Mouse (Mus musculus): ENCODE results near the gene Pcca.

DNA sequence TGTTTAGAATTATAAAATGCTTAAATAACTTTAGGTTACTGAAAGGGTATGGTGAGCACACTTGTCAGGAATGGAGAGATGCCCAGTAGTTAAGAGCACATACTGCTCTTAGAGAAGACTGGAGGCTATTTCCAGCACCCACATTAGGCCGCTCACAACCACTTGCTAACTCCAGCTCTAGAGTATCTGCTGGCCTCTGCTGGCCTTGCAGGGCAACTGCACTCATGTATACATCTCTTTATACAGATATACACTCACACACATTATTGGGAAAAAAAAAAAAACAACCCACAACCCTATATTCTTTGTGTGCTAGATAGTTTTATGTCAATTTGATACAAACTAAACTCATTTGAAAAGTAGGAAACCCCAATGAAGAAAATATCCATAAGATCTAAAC lies 217.4 kb downstream of the Pcca start:
- TF ChIP-seq CTCF (IDR thresholded peaks at IDR 0.05; ENCODE audit: borderline replicate concordance, control insufficient read depth, extremely low read depth, insufficient read depth, low read length, poor library complexity) (no peak), POLR2A (IDR thresholded peaks at IDR 0.05; ENCODE audit: control insufficient read depth, extremely low read depth, insufficient read depth, low read length, poor library complexity) (no peak)

Data from thymus, adult 2 months (tissue).